Mouse (Mus musculus) G1E (cell line): Measurements from ENCODE around the gene Magi2.

Experiments
- CTCF ChIP-seq: IDR thresholded peaks from 2 replicates; pipeline ENCODE4 v1.5.1; 2012; ENCODE audit warnings: low read depth, low read length, inconsistent platforms, mixed read lengths
- GATA1 ChIP-seq: IDR thresholded peaks from 2 replicates; pipeline ENCODE4 v1.6.1; 2012; ENCODE audit warnings: borderline replicate concordance, low read length, inconsistent platforms, mixed read lengths
- GATA2 ChIP-seq: IDR thresholded peaks from 2 replicates; pipeline ENCODE4 v1.6.1; 2012; ENCODE audit warnings: low read depth, low read length, inconsistent platforms, borderline replicate concordance
- POLR2AphosphoS5 ChIP-seq: IDR thresholded peaks from 2 replicates; pipeline ENCODE4 v1.6.1; 2012; ENCODE audit warnings: low read depth, low read length, inconsistent platforms; ENCODE audit not compliant: insufficient replicate concordance
- TAL1 ChIP-seq: conservative IDR thresholded peaks from 2 replicates; pipeline ENCODE4 v1.6.1; 2012; ENCODE audit warnings: low read depth, low read length, inconsistent platforms, mixed read lengths

- TF ChIP-seq CTCF (no peak), GATA1 (no peak), GATA2 (no peak), POLR2AphosphoS5 (no peak), TAL1 (no peak)
Observed at GRCm38 (mm10) chr5:20285080-20285840, 1058.4 kb downstream of the Magi2 start.
